Mouse (Mus musculus): ENCODE measurements around the gene Pld2. TPM values are rescaled to one million over a fixed set of nuclear protein-coding genes. Genes with fewer than 3 reads are reported as not detected.
"Not testable (repeated sequence)": the region's sequence is repeated elsewhere in the genome, so short reads cannot be mapped to it uniquely, and the experiment has no call there.

Gene Pld2
- polyA plus RNA-seq, 1 experiment from 2014 or later = 13.0 TPM

DNA sequence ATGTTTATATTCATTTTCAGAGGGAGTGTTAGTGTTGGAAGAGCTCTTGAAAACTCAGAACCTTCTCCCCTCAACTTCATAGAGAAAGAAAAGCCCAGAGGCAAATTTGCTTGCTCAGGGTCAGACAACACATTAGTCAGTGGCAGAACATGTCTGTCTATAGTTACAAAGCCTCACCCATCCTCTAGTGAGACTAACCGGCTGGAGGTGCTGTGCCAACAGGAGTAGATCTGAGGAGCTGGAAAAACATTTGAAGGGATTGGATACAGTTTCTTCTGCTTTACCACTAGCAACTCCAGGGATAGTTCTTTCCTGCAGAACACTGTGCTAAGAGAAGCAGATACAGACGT, 22.0 kb downstream of the Pld2 start:
- Histone ChIP-seq H3K4me2 (replicated peaks; ENCODE audit: low read depth, low read length) (peak overlapping the region; percentile 82), H3K9me3 (ENCODE audit: control insufficient read depth, low read depth, low read length) (no peaks in the 10 kb centered on the region), H3K4me1 (ENCODE audit: control insufficient read depth, insufficient read depth, low read length) (peaks cover 8% of the 10 kb centered on the region; the same call in 1 of the 2 replicates), H3K4me3 (ENCODE audit: low read depth, low read length) (peak overlapping the region; percentile 91), H3K9ac (replicated peaks; ENCODE audit: low read depth, low read length) (0 out of 2 replicates have a peak overlapping the region, but pooled peaks have one; percentile 83), H3K27ac (ENCODE audit: low read length) (peak overlapping the region; percentile 66; the same call in 1 of the 2 replicates), H3K27me3 (ENCODE audit: control insufficient read depth, insufficient read depth, low read length) (no peaks in the 10 kb centered on the region), H3K36me3 (ENCODE audit: control insufficient read depth, insufficient read depth, low read length) (no peaks in the 10 kb centered on the region)
- ATAC-seq (ENCODE audit: insufficient number of reproducible peaks, insufficient read depth, low FRiP score, low read depth) = no peak
- 2% methylated on average over 2 of the region's 2 CpGs for WGBS

DNA sequence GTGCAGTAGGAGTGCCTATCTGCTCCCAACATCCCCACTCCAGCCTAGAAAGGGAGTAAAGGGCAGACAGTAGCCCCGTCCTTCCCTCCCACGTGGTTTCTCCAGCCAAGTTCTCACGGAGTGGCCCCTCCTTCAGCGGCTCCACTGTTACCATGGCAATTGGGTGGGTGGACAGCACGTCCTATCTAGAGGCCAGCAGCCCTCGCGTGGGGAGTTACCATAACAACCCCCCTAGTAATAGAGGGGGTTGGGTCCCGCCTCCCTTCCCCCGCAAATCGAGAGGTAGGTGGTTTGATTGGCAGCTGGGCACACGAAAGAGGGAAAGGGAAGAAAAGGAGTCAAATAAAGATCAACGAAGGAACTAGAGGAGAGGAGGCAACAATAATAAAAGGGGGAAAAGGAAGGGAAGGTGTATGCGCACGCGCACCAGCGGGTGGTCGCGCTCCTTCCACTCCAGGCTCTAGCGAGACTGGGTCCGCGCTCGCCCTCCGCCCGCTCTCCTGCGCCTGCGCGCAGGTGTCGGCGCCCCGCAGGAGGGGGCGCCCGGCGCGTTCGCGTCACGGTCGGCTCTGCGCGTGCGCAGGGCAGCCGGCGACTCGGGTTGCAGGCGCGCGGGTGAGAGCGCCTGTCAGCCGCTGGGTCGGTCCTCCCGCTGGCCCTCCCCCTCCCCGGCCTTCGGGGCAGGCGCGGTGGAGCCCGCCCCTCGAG, 22.6 kb downstream of the Pld2 start, which contains the start of gene Mink1:
Mink1 (plus strand) TSS at position 595 of the 708 bp plus-strand sequence.
- WGBS = under 1% methylated on average over 54 of the region's 57 CpGs
- Histone ChIP-seq H3K27ac (ENCODE audit: low read length) (peak within 1 kb of the TSS; percentile 86), H3K4me3 (ENCODE audit: low read depth, low read length) (peak within 1 kb of the TSS; percentile 91), H3K9me3 (ENCODE audit: control insufficient read depth, low read depth, low read length) (no peaks in the 10 kb centered on the region), H3K4me2 (replicated peaks; ENCODE audit: low read depth, low read length) (peak within 1 kb of the TSS; percentile 82), H3K9ac (replicated peaks; ENCODE audit: low read depth, low read length) (peak within 1 kb of the TSS; percentile 83), H3K27me3 (ENCODE audit: control insufficient read depth, insufficient read depth, low read length) (no peaks in the 10 kb centered on the region), H3K4me1 (ENCODE audit: control insufficient read depth, insufficient read depth, low read length) (peaks cover 8% of the 10 kb centered on the region; the same call in 1 of the 2 replicates), H3K36me3 (ENCODE audit: control insufficient read depth, insufficient read depth, low read length) (no peaks in the 10 kb centered on the region; the same call in 1 of the 2 replicates)
- peak; percentile 87 for ATAC-seq (ENCODE audit: insufficient number of reproducible peaks, insufficient read depth, low FRiP score, low read depth)

DNA sequence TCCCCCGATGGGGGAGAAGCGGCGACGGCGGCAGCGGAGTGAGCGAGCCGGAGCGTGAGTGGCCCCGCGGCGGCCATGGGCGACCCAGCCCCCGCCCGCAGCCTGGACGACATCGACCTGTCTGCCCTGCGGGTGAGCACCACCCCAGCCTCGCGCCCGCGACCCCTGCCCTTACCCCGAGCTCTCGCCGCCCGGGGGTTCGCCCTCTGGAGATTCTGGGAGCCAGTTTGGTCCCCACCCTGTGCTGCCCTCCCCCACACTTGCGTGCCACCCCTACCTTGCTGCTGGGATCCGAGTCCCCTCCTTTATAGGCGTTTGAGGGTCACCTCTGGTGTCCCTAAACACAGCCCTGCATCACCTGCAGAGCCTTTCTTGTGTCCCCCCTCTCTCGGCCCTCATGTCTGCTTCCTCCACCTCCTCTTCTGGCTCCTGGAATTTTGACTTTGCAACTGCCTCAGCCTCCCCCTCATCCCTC, 23.2 kb downstream of the Pld2 start:
- no peak; the same call in 1 of the 2 replicates for ATAC-seq (ENCODE audit: insufficient number of reproducible peaks, insufficient read depth, low FRiP score, low read depth)
- H3K27me3 ChIP-seq (ENCODE audit: control insufficient read depth, insufficient read depth, low read length) = no peaks in the 10 kb centered on the region
- H3K4me3 ChIP-seq (ENCODE audit: low read depth, low read length) = peak overlapping the region; percentile 91
- H3K9ac ChIP-seq (replicated peaks; ENCODE audit: low read depth, low read length) = peak overlapping the region; percentile 83
- peaks cover 8% of the 10 kb centered on the region; the same call in 1 of the 2 replicates for H3K4me1 ChIP-seq (ENCODE audit: control insufficient read depth, insufficient read depth, low read length)
- peak overlapping the region; percentile 86 for H3K27ac ChIP-seq (ENCODE audit: low read length)
- H3K9me3 ChIP-seq (ENCODE audit: control insufficient read depth, low read depth, low read length) = no peaks in the 10 kb centered on the region
- H3K36me3 ChIP-seq (ENCODE audit: control insufficient read depth, insufficient read depth, low read length) = no peaks in the 10 kb centered on the region; the same call in 1 of the 2 replicates
- WGBS = 0% methylated on average over 19 of the region's 31 CpGs
- H3K4me2 ChIP-seq (replicated peaks; ENCODE audit: low read depth, low read length) = peak overlapping the region; percentile 82

DNA sequence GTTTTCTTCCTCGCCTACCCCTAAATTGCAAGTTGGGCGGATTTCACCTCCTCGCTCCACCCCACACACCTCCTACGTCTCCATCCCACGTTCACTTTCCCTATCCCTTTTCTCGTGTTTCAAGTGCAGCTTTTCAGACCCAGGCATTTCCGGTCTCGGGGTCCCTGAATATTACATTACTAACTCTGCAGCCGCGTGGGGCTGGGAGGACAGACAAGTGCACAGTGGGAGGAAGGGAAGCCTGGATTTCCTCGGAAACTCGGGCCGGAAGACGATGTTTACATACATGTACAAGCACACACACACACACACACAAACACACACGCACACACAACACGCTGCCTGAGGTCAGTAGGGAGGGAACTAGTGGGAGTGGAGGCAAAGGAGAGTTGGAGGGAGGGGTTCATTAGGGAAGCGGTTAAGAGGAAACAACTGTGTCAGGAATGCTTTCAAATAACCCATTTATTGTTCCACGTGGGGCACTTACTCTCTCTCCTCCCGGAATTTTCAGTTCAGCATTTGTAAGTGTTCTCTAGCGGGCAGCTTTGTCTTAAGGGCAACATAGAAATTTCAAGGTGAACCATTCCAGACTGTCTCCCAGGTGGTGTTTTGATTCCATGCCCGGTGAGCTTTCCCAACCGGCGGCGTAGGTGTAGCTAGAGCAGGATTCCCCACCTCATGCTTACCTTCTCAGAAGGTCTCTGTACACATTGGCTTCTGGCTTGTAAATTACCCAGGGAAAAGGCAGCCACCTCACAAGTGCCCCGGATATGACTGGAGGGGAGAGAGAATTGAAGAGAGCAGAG, 23.8 kb downstream of the Pld2 start:
- H3K27me3 ChIP-seq (ENCODE audit: control insufficient read depth, insufficient read depth, low read length) = no peaks in the 10 kb centered on the region
- peak overlapping the region; percentile 83 for H3K9ac ChIP-seq (replicated peaks; ENCODE audit: low read depth, low read length)
- H3K27ac ChIP-seq (ENCODE audit: low read length) = peak overlapping the region; percentile 86
- peak overlapping the region; percentile 82 for H3K4me2 ChIP-seq (replicated peaks; ENCODE audit: low read depth, low read length)
- ATAC-seq (ENCODE audit: insufficient number of reproducible peaks, insufficient read depth, low FRiP score, low read depth) = no peak
- peak overlapping the region; percentile 91 for H3K4me3 ChIP-seq (ENCODE audit: low read depth, low read length)
- H3K4me1 ChIP-seq (ENCODE audit: control insufficient read depth, insufficient read depth, low read length) = peaks cover 8% of the 10 kb centered on the region; the same call in 1 of the 2 replicates
- no peaks in the 10 kb centered on the region for H3K9me3 ChIP-seq (ENCODE audit: control insufficient read depth, low read depth, low read length)
- 1% methylated on average over 25 of the region's 25 CpGs for WGBS
- no peaks in the 10 kb centered on the region; the same call in 1 of the 2 replicates for H3K36me3 ChIP-seq (ENCODE audit: control insufficient read depth, insufficient read depth, low read length)

DNA sequence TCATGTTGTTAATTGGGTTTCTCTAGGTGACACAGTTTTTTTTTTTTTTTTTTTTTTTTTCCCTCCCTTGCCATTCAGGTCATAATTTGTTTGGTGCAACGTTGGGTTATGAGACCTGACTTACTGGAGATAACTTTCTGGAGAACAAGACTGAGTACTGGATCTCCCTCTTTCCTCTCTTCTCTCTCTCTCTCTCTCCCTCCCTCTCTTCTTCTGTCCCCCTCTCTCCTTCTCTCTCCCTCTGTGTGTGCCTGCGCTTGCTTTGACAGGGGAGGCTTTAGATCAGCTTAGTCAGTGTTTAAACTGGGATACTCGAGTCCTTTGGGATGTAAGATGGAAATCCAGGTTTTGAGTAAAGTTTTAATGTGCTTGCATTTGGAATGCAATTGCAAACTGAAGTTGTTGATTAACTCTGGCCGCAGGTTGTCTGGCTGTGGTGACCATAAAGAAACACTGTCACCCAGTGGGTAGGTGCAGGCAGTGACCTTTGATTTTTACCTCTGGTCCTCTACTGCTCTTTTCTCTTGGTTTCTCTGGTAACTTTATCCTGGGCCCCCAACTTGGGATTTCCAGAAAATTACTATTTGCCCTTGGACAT, 24.5 kb downstream of the Pld2 start:
- Histone ChIP-seq H3K27ac (ENCODE audit: low read length) (peak overlapping the region; percentile 86), H3K9ac (replicated peaks; ENCODE audit: low read depth, low read length) (no peak overlapping the region), H3K4me2 (replicated peaks; ENCODE audit: low read depth, low read length) (peak overlapping the region; percentile 82), H3K9me3 (ENCODE audit: control insufficient read depth, low read depth, low read length) (no peaks in the 10 kb centered on the region), H3K4me1 (ENCODE audit: control insufficient read depth, insufficient read depth, low read length) (peaks cover 8% of the 10 kb centered on the region; the same call in 1 of the 2 replicates), H3K27me3 (ENCODE audit: control insufficient read depth, insufficient read depth, low read length) (no peaks in the 10 kb centered on the region), H3K36me3 (ENCODE audit: control insufficient read depth, insufficient read depth, low read length) (no peaks in the 10 kb centered on the region; the same call in 1 of the 2 replicates), H3K4me3 (ENCODE audit: low read depth, low read length) (peak overlapping the region; percentile 91)
- ATAC-seq (ENCODE audit: insufficient number of reproducible peaks, insufficient read depth, low FRiP score, low read depth) = no peak
- WGBS = 16% methylated on average over 4 of the region's 4 CpGs

DNA sequence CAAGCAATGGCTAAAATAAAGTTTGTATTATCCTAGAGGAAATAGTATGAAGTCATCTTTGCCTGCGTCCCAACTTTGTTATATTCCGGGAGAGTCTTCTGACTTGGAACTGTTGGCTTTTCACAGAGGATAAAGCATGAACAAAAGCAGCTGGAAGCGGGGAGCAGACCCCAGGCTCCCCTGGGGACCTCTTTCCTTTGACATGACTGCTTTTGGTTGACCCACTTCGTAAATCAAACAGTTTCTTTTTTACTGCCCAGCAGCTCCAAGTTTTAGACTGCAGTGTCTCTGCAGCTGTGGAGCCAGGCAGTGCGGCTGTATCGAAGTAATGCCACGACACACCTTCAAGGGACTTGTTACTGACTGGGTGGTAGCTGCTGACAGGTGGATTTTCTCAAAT, 26.7 kb downstream of the Pld2 start:
- Histone ChIP-seq H3K9ac (replicated peaks; ENCODE audit: low read depth, low read length) (no peak overlapping the region), H3K27ac (ENCODE audit: low read length) (no peak overlapping the region), H3K9me3 (ENCODE audit: control insufficient read depth, low read depth, low read length) (no peaks in the 10 kb centered on the region), H3K4me3 (ENCODE audit: low read depth, low read length) (no peak overlapping the region), H3K27me3 (ENCODE audit: control insufficient read depth, insufficient read depth, low read length) (no peaks in the 10 kb centered on the region), H3K4me1 (ENCODE audit: control insufficient read depth, insufficient read depth, low read length) (peaks cover 13% of the 10 kb centered on the region; the same call in 1 of the 2 replicates), H3K4me2 (replicated peaks; ENCODE audit: low read depth, low read length) (no peak overlapping the region), H3K36me3 (ENCODE audit: control insufficient read depth, insufficient read depth, low read length) (no peaks in the 10 kb centered on the region; the same call in 1 of the 2 replicates)
- ATAC-seq (ENCODE audit: insufficient number of reproducible peaks, insufficient read depth, low FRiP score, low read depth) = no peak
- WGBS = 70% methylated on average over 7 of the region's 7 CpGs

DNA sequence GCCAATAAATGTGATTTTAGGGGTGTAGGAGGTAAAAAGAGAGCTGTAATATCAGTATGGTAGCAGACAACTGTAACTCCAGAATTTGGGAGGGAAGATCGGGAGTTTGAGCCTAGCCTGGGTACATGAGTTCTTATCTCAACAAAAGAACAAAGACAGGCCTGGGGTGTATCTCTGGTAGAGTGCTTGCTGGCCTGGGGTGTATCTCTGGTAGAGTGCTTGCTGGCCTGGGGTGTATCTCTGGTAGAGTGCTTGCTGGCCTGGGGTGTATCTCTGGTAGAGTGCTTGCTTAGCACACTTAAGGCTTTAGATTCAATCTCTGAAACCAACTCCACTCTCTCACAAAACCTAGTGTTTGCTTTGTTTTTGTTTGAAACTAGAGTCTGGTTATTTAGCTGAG, 30.8 kb downstream of the Pld2 start:
- not testable (repeated sequence) for H3K4me3 ChIP-seq (ENCODE audit: low read depth, low read length); H3K27ac ChIP-seq (ENCODE audit: low read length); H3K9me3 ChIP-seq (ENCODE audit: control insufficient read depth, low read depth, low read length); H3K27me3 ChIP-seq (ENCODE audit: control insufficient read depth, insufficient read depth, low read length); H3K36me3 ChIP-seq (ENCODE audit: control insufficient read depth, insufficient read depth, low read length); H3K4me2 ChIP-seq (replicated peaks; ENCODE audit: low read depth, low read length); H3K9ac ChIP-seq (replicated peaks; ENCODE audit: low read depth, low read length); ATAC-seq (ENCODE audit: insufficient number of reproducible peaks, insufficient read depth, low FRiP score, low read depth)
- peaks cover 17% of the 10 kb centered on the region; the same call in 1 of the 2 replicates for H3K4me1 ChIP-seq (ENCODE audit: control insufficient read depth, insufficient read depth, low read length)
- WGBS = 92% methylated on average over 1 of the region's 1 CpGs

DNA sequence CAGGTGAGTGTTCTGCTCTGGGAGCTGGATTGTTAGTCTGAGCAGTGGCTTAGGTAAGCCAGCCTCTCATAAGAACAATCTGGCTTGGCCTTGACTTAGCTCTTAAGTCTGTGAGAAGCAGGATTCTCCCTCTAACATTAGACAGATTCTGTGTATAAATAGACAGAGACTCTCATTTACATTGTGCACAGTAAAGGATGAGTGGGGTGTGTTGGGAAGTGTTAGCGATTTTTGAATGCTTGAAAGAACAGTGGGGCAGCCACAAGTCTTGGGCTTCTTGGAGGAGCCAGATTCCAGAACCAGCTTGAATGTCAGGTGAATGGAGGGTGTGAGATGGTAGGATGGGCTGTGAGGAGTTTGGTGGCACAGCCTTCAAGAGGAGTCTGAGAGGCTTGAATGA, 31.8 kb downstream of the Pld2 start:
- no peaks in the 10 kb centered on the region for H3K9me3 ChIP-seq (ENCODE audit: control insufficient read depth, low read depth, low read length)
- H3K27me3 ChIP-seq (ENCODE audit: control insufficient read depth, insufficient read depth, low read length) = no peaks in the 10 kb centered on the region
- H3K4me1 ChIP-seq (ENCODE audit: control insufficient read depth, insufficient read depth, low read length) = peaks cover 22% of the 10 kb centered on the region; the same call in 1 of the 2 replicates
- WGBS = 89% methylated on average over 1 of the region's 1 CpGs
- no peak overlapping the region for H3K4me2 ChIP-seq (replicated peaks; ENCODE audit: low read depth, low read length)
- H3K4me3 ChIP-seq (ENCODE audit: low read depth, low read length) = no peak overlapping the region
- no peaks in the 10 kb centered on the region; the same call in 1 of the 2 replicates for H3K36me3 ChIP-seq (ENCODE audit: control insufficient read depth, insufficient read depth, low read length)
- no peak for ATAC-seq (ENCODE audit: insufficient number of reproducible peaks, insufficient read depth, low FRiP score, low read depth)
- H3K27ac ChIP-seq (ENCODE audit: low read length) = no peak overlapping the region
- no peak overlapping the region for H3K9ac ChIP-seq (replicated peaks; ENCODE audit: low read depth, low read length)

Data from stomach, embryonic 14.5 days (tissue).